Mouse (Mus musculus) MEL-GATA-1-ER (cell line): Measurements from ENCODE around the gene Plekha6.

Source experiments
- DNase-seq: peaks from one replicate; pipeline ENCODE4 v3.0.0-alpha.2; 2012; ENCODE audit warnings: low read depth; ENCODE audit errors: extremely low read depth

Plekha6 gene

DNA sequence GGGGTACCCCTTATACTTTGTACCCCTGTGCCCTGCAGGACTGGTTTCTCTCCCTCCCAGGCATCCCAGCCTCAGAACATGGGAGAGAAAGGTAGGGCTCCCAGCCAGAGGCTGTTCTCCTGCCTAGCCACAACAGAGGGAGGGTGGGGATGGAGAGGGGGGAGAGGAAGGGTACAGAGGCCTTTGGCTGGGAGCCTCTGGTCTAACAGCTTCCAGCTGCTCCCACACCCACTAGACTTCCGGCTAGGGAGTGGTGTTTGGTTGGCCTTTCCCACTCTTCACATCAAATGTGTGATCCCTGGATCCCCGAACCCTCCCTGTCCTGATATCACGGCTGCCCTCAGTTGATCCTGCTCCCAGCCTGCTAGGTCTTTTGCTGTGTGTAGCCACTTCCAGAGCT, 76.9 kb downstream of the Plekha6 start:
- DNase-seq = no peak

DNA sequence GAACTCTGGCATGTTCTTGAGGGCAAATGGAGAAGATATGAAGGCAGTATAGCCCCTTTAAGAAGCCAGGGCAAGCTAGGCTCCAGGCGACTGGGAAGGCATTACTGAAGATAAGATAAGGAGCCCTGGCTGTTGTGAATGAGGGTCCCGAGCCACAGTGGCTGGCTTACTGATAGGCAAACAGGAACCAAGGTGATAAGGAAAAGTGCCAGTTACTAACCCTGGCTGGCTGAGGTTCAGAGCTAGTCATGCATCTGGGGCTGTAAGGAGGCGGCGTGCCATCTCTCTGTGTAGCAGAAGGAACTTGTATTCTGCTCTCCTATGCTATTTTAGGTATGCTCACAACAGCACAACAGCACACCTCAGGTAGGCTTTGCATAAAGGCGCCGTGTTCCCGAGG, 80.7 kb downstream of the Plekha6 start:
- peak; percentile 91 for DNase-seq

DNA sequence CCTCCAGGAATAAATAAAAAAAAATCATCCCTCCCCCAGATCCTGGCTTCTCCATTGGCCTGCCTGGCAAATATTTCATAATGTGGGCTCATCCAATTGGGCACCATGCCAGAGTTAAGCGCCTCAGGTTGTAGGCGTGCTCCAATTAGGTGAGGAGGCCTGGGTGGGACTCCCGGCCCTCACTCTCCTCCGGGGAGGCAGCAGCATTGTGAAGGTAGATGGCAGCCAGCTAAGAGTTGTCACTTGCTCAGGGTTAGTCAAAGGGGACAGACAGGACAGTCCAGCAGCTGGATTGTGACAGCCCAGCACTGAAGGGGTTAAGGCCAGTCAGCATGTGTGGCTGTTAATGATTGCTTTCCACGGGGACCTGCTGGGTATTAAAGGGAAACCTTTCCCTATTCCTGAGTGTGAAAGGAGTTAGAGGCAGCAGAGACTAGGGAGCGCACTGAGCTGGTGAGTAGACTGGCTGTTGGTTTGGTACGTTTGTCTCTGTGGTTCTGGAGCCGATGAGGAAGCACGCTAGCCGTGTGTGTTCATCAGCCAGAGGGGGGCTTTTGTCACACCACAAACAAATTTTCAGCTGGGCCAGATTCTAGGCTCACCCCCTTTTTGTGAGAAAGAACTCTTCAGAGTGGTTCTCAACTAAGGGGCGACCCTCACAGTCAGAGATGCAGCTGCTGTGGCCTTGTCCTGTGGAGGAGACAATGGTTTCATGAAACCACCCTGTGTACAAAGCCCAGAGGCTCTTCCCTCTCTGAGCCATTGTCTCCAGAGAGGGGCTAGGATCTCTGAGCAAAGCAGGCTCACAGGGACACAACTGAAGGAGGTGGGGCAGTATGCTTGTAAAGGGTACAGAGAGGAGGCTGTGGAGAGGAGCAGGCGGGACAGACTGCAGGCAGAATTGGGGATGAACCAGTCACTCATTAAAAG, 81.9 kb downstream of the Plekha6 start:
- DNase-seq = peak; percentile 71

DNA sequence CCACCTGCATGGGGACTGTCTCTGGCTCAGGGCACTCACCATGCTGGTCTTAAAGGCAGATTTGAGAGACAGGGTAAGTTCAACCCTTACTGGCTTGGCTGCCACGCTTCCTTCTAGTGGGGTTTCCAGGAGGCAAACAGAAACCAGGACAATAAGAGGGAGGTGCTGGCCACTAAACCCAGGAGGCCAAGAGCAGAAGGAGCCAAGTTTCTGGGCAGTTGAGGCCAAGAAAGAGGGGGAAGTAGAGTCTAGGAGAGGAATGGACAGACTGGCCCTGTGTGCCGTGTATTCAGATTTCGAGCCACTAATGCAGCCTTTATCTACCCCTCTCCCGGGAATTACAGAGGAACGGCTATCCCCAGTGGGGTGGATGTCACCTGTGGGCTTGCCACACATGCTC, 83.2 kb downstream of the Plekha6 start:
- DNase-seq = no peak

DNA sequence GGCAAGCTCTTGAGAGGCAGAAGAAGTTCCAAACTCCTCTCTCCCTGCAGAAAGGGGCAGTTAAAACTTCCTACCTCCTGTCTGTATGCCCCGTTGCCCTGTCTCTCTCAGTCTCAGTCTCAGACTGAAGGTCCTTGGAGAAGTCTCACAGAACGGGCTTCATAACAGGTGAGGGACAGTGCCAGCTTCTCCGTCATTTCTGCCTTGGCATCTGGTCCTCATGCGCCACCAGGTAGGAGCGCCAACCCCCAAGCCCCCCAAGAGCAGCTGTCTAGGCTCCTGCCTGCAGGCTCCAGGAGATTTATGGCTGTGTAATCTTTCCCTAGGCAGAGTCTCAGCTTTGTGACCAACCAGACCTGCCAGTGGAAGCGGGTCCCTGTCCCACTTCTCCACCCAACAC, 86.8 kb downstream of the Plekha6 start:
- DNase-seq = no peak

DNA sequence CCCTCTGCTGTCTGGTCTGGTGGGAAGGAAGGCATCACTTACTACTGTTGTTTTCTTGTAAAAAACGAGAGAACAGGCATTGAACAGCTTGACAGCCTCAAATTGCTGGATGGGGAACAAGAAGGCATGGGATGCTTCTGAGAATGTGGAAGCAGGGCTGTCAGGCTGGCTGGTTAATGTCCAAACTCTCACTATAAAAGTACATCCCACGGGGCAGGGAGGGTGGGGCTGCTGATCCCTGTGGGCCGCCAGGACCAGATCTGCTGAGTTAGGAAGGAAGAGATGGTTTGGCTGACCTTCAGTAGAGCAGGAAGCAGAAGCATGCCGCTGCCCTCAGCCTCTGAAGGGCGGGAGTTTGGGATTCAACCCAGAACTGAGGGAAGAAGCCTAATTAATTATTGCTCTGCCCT, 87.6 kb downstream of the Plekha6 start:
- no peak for DNase-seq

DNA sequence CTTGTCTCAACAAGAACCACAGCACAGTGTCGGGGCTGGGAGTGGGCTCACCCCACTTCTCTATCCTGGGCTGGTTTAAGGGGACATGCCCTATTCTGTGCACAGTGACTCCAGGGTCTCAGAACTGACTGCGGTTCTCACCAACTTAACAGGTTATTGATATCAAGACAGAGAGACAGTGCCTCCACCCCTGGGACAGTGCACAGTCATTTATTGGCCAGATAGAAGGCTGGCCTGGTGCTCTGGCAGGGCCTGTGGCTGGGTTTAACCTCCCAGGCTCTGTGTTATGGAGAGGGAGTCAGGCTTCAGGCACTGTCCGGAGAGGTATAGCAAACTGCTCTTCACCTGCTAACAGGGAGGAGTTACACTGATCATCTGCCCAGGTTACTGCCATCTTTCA, 88.2 kb downstream of the Plekha6 start:
- DNase-seq = no peak

DNA sequence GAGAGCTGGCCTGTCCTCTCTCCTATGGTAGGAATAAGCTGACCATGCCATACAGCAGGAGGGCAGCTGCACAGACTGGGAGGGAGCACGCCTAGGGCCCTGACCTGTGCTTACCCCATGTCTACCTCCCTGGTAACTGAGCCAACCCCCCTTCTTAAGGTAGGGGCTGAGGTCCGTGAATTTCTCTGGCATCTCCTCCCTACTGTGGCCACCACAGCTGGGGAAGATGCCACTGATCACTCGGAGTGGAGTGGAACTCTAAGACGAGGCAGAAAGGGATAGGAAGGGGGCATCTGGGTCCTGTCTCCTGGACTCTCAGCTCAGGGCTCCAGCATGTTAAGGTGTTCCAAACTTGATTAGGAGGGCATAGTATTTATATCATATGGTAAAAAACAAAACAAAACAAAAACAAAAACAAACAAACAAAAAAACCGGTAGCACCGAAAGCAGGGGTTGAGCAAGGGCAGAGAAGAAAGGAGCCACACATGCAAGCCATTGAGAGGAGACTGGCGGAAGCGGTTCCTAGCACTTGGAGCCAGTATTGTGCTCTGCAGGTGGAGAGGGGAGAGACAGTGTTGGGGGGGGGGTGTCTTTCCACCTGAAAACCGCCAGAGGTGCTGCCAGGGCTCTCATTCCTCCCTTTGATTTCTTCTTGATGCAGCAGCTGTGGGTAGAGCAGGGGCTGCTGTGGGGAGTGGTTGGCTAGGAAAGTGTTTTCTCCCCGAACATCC, 89.0 kb downstream of the Plekha6 start:
- no peak for DNase-seq

DNA sequence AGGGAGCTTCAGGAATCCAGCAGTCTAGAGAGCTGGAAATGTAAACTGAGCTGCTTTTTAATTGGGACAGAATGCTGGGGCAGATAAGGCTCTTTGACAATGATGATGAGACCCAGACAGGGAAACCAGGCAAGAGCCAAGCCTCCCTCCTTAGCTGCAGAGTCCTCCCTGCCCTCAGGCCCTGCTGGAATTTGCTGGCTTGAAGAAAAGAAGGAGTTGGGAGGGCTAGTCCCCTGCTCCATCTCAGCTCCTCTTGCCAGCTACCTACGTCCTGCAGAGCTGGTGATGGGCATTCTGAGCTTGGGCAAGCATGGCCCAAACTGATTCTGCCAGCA, 89.5 kb downstream of the Plekha6 start:
- no peak for DNase-seq

DNA sequence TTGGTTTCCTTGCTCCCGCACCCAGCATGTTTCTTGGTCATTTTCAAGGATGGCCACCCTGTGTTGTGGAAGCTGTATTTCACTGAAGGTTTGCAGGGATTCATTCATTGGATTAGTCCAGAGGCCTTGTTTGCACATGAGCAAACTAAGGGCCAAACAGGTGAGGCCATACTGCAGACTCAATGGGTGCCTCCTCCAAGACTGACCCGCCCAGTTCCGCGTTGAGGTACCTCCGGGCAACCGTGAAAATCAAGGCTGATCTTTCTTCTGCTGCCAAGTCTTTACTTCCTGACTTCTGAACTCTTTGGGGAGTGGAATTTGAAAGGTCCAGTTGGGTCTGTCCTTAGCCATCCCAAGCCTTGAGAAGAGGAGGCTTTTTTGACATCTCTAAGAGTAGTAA, 90.2 kb downstream of the Plekha6 start:
- DNase-seq = no peak

DNA sequence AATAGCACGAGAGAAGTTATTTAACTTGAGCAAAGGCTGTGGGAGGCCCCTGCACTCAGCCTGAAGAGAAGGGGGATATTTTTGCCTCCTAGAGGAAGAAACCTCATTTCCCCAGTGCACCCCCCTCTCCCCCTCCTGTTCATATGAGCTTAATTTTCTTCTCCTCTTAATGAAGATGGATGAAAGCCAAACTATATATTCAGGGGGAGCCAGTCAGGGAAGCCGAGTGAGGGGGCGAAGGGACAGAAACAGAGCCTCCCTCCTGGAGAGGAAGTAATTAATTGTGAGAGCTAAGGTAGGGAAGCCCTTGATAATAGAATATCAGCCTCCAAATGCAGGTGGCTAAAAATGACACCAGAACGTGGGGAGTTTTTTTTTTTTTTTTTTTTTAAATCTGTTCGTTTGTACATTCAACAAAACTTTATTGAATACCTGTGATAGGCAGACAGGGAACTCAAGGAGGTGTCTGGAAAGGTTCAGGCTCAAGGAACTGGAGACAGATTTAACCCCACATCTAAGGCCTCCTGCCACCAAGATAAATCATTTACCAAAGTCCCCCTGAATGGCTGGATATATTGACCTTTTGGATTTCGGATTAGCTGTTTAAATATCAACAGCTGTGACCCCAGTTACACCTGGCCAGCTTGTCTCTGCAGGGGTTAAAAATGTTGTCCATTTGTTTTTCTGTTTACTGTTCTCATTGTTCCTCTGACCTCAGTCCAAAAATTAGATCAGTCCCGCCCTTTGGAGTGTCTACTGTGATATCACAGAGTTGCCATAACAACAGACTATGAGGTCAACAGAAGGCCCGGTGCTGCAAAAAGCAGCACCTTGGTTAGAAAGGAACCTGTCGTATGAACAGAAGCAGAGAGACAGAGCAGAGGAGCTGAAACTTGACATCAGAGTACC, 91.1 kb downstream of the Plekha6 start:
- DNase-seq = no peak

DNA sequence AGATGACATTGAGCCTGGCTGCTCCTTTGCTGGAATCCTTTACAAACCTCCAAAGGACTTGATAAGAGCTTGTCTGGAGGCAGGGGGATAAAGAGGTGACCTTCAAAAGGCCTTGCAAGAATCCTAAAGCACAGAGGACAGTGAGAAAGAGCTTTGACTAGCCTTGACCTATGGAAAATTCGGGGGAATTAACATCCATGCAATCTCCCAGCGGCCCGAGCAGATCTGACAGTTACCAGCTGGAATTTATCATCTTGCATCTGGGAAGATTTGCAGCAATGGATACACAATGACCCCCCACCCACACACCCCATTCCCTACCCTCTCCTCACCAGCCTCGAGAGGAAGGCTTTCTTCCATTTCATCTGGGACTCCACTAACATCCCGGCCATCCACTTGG, 91.8 kb downstream of the Plekha6 start:
- no peak for DNase-seq

DNA sequence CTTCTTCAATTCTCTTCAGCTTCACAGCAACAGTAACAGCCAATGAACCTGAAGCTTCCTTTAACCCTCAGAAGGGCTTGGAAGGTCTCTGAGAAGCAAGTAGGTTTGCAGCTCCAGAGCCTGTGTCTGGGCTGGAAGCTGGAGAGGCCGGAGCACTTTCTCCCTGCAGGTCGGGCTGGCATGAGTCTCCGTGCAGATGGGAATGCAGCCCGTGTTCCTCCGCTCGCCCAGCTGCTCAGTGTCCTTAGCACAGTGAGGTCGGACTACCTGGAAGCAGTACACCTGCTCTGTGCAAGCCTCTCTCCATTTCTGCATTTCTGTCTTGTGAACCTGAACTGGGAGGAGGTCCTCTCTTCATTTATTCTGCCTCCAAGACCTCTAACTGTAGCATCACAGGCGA, 92.3 kb downstream of the Plekha6 start:
- DNase-seq = no peak

DNA sequence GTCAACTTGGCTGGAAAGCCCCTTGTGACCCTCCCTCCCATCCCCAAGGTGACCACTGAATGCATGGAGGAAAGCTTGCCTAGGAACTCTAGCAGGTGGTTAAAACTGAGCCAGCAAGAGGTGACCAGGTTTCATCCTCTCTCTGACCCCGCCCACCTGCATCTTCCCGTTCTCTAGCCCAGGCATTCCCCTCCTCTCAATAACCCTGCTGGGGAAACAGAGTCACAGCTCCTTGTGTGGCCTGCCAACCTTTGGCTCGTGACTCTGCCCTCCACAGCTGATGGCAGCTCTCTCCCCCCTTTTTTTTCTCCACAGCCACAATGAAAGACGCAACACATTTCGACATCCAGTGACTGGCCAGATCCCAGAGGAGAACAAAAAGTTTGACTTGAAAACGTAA, 94.7 kb downstream of the Plekha6 start:
- no peak for DNase-seq

DNA sequence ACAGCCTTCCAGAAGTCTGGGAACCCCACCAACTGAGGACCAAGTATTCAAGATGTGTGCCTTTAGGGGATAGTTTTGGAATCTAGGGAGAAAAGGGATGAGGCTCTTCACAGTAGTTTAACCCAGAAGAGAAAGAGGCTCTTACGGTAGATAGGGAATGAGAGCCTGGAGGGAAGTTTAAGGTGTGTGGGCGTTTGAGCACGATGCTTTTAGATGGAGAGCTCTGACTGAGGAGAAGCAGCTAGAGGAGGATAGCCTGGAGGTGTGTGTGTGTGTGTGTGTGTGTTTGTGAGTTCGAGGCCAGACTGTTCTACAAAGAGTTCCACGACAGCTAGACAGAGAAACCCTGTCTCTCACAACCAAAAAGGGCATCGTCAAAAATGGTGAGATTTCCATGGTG, 98.6 kb downstream of the Plekha6 start:
- DNase-seq = no peak

DNA sequence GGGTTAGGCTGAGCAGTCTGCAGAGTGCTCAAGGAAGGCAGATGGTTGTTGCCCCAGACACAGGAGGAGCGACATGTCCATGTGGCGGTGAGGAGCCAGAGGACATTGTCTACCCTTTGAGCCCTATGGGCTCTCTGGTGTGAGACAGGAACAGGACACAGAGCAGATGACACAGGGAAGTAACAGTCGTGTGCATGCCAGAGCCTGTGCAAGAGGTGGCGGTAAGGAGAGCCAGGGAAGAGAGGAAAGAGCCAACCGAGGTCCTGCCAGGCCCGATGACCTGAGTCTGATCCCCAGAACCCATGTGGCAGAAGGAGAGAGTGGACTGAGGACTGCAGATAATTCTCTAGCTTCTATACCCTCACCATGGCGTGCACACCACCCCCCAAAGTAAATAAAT, 99.1 kb downstream of the Plekha6 start:
- no peak for DNase-seq

DNA sequence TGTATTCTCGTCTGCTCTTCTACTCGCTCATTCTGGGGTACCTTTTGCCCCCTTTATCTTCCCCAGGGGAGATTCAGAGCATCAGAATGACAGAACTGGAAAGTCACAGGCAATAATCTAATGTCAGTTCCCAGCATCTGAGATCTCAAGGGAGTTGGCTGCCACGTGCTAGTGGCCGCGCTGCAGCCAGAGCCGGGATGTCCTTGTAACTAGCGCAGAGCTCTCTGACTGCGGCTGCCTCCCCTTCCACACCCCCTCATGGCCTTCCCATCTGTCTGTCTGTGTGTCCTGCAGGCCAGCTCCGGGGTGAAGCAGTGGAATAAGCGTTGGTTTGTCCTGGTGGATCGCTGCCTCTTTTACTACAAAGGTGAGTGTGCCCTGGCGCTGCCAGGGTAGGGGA, 100.4 kb downstream of the Plekha6 start:
- DNase-seq = no peak

DNA sequence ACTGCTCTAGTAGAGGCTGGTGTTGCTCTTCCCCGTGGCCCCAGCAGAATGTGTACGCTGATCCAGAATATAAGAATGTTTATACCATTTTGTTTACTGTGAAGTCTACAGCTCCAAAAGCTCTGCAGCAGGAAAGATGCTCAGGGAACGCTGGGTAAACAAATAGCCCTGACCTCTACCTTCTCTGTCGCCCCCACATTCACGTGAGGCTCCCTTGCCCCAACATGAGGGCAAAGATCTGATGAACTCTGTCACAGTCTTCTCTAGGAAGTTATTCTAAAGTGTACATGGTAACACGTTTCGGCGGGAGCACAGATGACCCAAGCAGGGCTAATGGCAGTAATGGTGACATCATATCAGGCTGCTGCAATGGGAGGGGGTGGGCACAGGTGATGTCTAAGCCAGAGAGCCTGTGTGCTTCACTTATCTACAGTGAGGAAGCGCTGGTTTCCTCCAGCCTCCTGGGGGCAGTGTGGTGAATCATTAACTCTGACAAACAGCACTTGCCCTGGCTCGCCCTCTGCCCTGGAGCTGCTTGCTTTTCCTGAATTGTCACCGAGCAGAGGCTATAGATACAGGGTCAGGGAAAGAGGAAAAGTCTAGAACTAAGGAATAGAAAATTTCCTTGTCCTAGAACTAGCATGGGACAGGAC, 101.2 kb downstream of the Plekha6 start:
- DNase-seq = no peak

DNA sequence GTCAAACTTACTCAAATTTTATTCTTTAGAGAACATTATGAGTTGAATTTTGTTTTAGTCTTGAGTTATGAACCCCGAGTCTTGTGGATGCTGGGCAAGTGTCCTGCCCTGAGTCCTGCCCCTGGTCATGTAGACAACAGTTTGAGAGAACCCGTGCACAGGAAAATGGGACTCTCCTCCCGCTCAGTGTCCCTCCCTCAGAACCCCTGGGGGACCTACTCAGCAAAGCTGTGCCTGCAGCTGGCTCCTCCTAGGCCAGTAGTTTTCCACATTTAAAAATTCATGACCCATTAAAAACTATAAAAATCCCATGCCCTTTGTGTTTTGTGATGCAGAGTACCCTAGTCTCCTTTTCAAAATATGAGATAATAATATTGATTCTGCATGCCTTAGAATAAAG, 103.1 kb downstream of the Plekha6 start:
- no peak for DNase-seq

DNA sequence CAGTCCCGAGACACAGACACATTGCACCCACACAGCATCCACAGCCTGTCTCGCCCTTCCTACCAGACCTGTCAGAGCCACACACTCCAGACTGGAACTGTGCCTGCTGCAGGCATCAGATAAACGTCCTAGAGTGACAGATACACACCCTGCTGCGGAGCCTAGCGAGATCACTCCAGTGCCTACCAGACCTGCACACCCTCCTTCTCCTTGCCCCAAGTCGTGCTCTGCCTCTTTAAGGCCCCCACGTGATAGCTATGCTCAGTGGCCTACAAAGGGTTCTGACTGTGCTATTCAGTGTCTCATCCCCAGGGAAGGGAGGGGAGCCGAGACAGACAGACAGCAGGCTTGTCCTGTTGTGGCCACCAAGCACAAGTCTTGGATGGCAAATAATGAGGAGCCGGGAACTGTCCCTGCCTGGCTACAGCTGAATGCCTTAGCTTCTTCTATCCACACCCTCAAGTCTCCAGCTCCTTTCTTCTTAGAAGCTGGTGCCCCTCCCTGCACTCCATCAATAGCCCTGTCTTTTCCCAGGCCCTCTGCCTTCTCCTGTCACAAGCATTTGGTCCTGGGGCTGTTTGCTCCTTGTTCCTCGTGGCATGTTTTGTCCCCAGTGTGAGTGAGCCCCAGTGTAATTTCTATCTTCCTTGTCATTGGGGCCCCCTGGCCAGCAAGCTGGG, 103.9 kb downstream of the Plekha6 start:
- DNase-seq = no peak

DNA sequence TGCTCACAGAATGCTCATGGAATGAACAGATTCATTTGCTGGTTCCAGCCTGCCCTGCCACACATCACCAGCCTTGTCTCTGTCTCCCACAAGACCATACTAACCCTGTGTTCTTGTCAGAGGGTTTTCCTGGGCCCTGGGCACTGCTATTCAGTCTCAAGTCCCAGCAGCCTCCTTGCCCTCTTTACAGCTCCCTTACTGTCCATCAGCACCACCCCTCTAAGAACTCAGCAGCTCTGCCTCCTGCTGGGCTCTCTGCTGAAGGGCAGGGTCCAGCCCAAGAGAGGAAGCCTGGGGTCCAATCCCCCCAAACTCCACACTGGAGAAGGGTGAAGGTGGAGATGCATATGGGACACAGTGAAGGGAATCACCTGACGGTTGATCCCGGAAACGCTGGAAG, 104.5 kb downstream of the Plekha6 start:
- DNase-seq = no peak
